Mouse (Mus musculus) stomach, postnatal 0 days (tissue): ENCODE results near the gene Acd. TPM values are rescaled to one million over a fixed set of nuclear protein-coding genes. Genes with fewer than 3 reads are reported as not detected.

Source experiments
- ATAC-seq: fragments of 200-750 bp; cut with Nextera tagmentation; 2 replicates; pipeline ENCODE4 v1.8.0; 2017; ENCODE audit not compliant: low FRiP score, low TSS enrichment
- DNase-seq: peaks from one replicate; pipeline ENCODE4 v3.0.0-alpha.2; 2016; ENCODE audit warnings: low spot score
- H3K27ac ChIP-seq: fragments of 300-500 bp; sonication (generic); replicated peaks from 2 replicates; pipeline ENCODE4 v1.5.1; 2014; ENCODE audit warnings: mild to moderate bottlenecking, control low read depth
- H3K27me3 ChIP-seq: fragments of 300-500 bp; sonication (generic); 2 replicates; pipeline ENCODE4 v1.6.1; 2014; ENCODE audit warnings: low read length; ENCODE audit not compliant: control insufficient read depth, insufficient read depth
- H3K36me3 ChIP-seq: fragments of 300-500 bp; sonication (generic); 2 replicates; pipeline ENCODE4 v1.6.1; 2014; ENCODE audit warnings: low read length, mixed read lengths; ENCODE audit not compliant: control insufficient read depth, insufficient read depth
- H3K4me1 ChIP-seq: fragments of 300-500 bp; sonication (generic); replicated peaks from 2 replicates; pipeline ENCODE4 v1.6.1; 2014; ENCODE audit warnings: antibody characterized with exemption; ENCODE audit not compliant: control insufficient read depth, insufficient read depth
- H3K4me2 ChIP-seq: fragments of 300-500 bp; sonication (generic); replicated peaks from 2 replicates; pipeline ENCODE4 v1.6.1; 2014; ENCODE audit warnings: low read depth, mild to moderate bottlenecking, control low read depth, moderate library complexity
- H3K4me3 ChIP-seq: fragments of 300-500 bp; sonication (generic); 2 replicates; pipeline ENCODE4 v1.5.1; 2014; ENCODE audit warnings: low read depth, low read length, control low read depth
- H3K9ac ChIP-seq: fragments of 300-500 bp; sonication (generic); 2 replicates; pipeline ENCODE4 v1.6.1; 2014; ENCODE audit warnings: mild to moderate bottlenecking, low read length, control low read depth, mixed read lengths
- H3K9me3 ChIP-seq: fragments of 300-500 bp; sonication (generic); 2 replicates; pipeline ENCODE4 v1.6.1; 2016; ENCODE audit warnings: low read length; ENCODE audit not compliant: control insufficient read depth
- CTCF ChIP-seq: IDR thresholded peaks from 2 replicates; pipeline ENCODE4 v1.5.1; 2016; ENCODE audit warnings: antibody characterized with exemption, low read depth, mild to moderate bottlenecking, moderate library complexity
- EP300 ChIP-seq: optimal IDR thresholded peaks from 2 replicates; pipeline ENCODE3; 2016; ENCODE audit warnings: antibody characterized with exemption
- WGBS: fragments of 180-500 bp; shearing (Covaris S2); extraction: QIAGEN DNeasy Blood & Tissue Kit; methylation state at CpG from one replicate; pipeline ENCODE4 v1.1.7; 2014; 5-methylcytosine and 5-hydroxymethylcytosine counted together
- polyA plus RNA-seq: library from polyadenylated mRNA; unstranded; fragments of >200 nt; fragmentation: Nextera tagmentation; extraction: Ambion mirVana; gene quantifications from 2 replicates; pipeline ENCODE4 v1.2.1, GENCODE M21; 2015

The Acd gene
- polyA plus RNA-seq, 1 experiment from 2014 or later, result 26.7 TPM

DNA sequence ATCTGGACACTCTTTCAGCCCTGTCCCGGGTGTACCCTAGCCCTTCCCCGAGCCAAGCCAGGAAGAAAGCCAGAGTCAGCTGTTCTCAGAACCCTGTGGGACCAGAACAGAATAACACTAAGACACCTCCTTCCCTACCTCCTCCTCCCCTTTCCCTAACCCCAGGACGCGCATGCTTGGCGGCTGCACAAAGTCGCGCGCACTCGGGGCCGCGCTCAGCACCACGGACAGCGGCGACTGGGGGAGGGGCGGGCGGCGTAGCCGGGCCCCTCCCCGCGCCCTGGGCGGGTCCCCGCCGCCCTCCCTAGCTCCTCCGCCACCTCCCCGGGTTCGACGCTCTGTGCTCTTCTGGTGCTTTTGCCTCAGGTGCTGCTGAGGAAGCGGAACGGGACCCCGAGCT is 7.3 kb downstream of the Acd start:
- Histone ChIP-seq H3K9ac (peak overlapping the region; percentile 45), H3K4me3 (peak overlapping the region; percentile 45), H3K4me2 (peak overlapping the region; percentile 91), H3K27me3 (no peaks in the 10 kb centered on the region), H3K4me1 (no peaks in the 10 kb centered on the region; the same call in 1 of the 2 replicates), H3K36me3 (peaks cover 2% of the 10 kb centered on the region; the same call in 1 of the 2 replicates), H3K9me3 (no peaks in the 10 kb centered on the region), H3K27ac (no peak overlapping the region)
- ATAC-seq (peak; percentile 57; the same call in 1 of the 2 replicates), DNase-seq (peak; percentile 74)
- TF ChIP-seq EP300, result no peak
- TF ChIP-seq CTCF, result no peak
- 3% methylated on average over 26 of the region's 30 CpGs for whole genome bisulfite sequencing

GRCm38 (mm10) chr8:105692449-105693182 is 8.3 kb downstream of the Acd start:
- Histone ChIP-seq H3K27ac (no peak overlapping the region), H3K4me2 (no peak overlapping the region), H3K27me3 (no peaks in the 10 kb centered on the region), H3K36me3 (no peaks in the 10 kb centered on the region; the same call in 1 of the 2 replicates), H3K9me3 (no peaks in the 10 kb centered on the region), H3K9ac (no peak overlapping the region), H3K4me3 (no peak overlapping the region), H3K4me1 (no peaks in the 10 kb centered on the region; the same call in 1 of the 2 replicates)
- ATAC-seq (no peak), DNase-seq (no peak)
- TF ChIP-seq CTCF (no peak), EP300 (no peak)
- 93% methylated on average over 11 of the region's 11 CpGs for WGBS

DNA sequence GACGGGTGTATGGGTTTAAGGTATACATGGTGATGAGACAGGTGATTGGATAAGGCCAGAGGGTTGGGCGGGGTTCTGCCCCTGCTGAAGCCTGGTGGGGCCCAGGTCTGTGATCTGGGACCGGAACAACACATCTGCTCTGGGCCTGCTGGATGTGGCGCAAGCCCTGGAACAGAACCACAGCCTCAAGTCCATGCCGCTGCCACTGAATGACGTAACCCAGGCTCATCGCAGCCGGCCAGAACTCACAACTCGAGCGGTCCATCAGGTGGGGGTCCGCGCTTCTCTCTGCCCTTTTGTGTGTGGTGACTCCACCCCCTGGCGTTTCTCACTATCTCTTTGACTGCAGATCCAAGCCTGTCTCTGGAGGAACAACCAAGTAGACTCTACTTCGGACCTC is 9.9 kb downstream of the Acd start:
- Histone ChIP-seq H3K4me1 (no peaks in the 10 kb centered on the region; the same call in 1 of the 2 replicates), H3K27me3 (no peaks in the 10 kb centered on the region), H3K9me3 (no peaks in the 10 kb centered on the region), H3K9ac (no peak overlapping the region), H3K4me3 (no peak overlapping the region), H3K36me3 (no peaks in the 10 kb centered on the region), H3K4me2 (no peak overlapping the region), H3K27ac (no peak overlapping the region)
- ATAC-seq (no peak), DNase-seq (no peak)
- WGBS, result 69% methylated on average over 14 of the region's 14 CpGs
- TF ChIP-seq CTCF (no peak), EP300 (no peak)

DNA sequence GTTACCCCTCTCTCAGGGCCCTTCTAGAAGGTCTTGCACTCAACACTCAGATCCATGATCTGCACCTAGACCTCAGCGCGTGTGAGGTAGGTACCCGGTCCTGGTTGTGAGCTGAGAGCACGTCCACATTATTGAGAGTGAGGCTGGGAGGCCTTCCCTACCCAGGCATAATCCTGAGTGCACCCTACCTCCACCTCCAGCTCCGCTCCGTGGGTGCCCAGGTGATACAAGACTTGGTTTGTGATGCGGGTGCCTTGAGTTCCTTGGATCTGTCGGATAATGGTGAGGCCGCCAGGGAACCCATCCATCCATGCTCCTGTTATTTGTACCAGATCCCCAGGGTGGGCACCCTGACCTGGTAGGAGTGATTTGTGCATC is 10.9 kb downstream of the Acd start:
- no peak overlapping the region for H3K4me2 ChIP-seq
- no peaks in the 10 kb centered on the region for H3K36me3 ChIP-seq
- ATAC-seq (no peak), DNase-seq (no peak)
- no peak overlapping the region for H3K9ac ChIP-seq
- H3K27me3 ChIP-seq, result no peaks in the 10 kb centered on the region
- no peaks in the 10 kb centered on the region for H3K9me3 ChIP-seq
- H3K27ac ChIP-seq, result no peak overlapping the region
- no peak overlapping the region for H3K4me3 ChIP-seq
- WGBS, result 94% methylated on average over 9 of the region's 9 CpGs
- H3K4me1 ChIP-seq, result no peaks in the 10 kb centered on the region; the same call in 1 of the 2 replicates
- no peak for TF ChIP-seq CTCF
- TF ChIP-seq EP300, result no peak

- 61% methylated on average over 35 of the region's 35 CpGs for WGBS
- H3K9ac ChIP-seq, result no peak overlapping the region
Observed at GRCm38 (mm10) chr8:105689256-105689982, 11.5 kb downstream of the Acd start.

More at GRCm38 (mm10) chr8:105689256-105689982, 11.5 kb downstream of the Acd start:
- Histone ChIP-seq H3K36me3 (no peaks in the 10 kb centered on the region), H3K27ac (no peak overlapping the region), H3K27me3 (no peaks in the 10 kb centered on the region), H3K9me3 (no peaks in the 10 kb centered on the region), H3K4me3 (no peak overlapping the region), H3K4me1 (no peaks in the 10 kb centered on the region; the same call in 1 of the 2 replicates), H3K4me2 (no peak overlapping the region)
- ATAC-seq (no peak), DNase-seq (no peak)
- TF ChIP-seq CTCF, result no peak
- no peak for TF ChIP-seq EP300
